Mouse (Mus musculus) neural tube, embryonic 12.5 days (tissue): ENCODE measurements around the gene Plch2. TPM values are rescaled to one million over a fixed set of nuclear protein-coding genes. Genes with fewer than 3 reads are reported as not detected.
A peak's percentile ranks its signal among the peaks of the same experiment; 100 is the strongest.

Source experiments
- ATAC-seq: fragments of 200-750 bp; cut with Nextera tagmentation; 2 replicates; pipeline ENCODE4 v1.8.0; 2017; ENCODE audit warnings: low read depth, mild to moderate bottlenecking, moderate TSS enrichment, moderate library complexity; ENCODE audit not compliant: low FRiP score
- H3K27ac ChIP-seq: fragments of 300-500 bp; sonication (generic); 2 replicates; pipeline ENCODE4 v1.5.1; 2016
- H3K27me3 ChIP-seq: fragments of 300-500 bp; sonication (generic); replicated peaks from 2 replicates; pipeline ENCODE4 v1.6.1; 2016; ENCODE audit warnings: mild to moderate bottlenecking
- H3K36me3 ChIP-seq: fragments of 300-500 bp; sonication (generic); 2 replicates; pipeline ENCODE4 v1.6.1; 2016; ENCODE audit warnings: mild to moderate bottlenecking
- H3K4me1 ChIP-seq: fragments of 300-500 bp; sonication (generic); 2 replicates; pipeline ENCODE4 v1.6.1; 2016
- H3K4me2 ChIP-seq: fragments of 300-500 bp; sonication (generic); replicated peaks from 2 replicates; pipeline ENCODE4 v1.6.1; 2016; ENCODE audit warnings: mild to moderate bottlenecking
- H3K4me3 ChIP-seq: fragments of 300-500 bp; sonication (generic); 2 replicates; pipeline ENCODE4 v1.5.1; 2016
- H3K9ac ChIP-seq: fragments of 300-500 bp; sonication (generic); 2 replicates; pipeline ENCODE4 v1.6.1; 2016; ENCODE audit warnings: mild to moderate bottlenecking
- H3K9me3 ChIP-seq: fragments of 300-500 bp; sonication (generic); 2 replicates; pipeline ENCODE4 v1.6.1; 2016; ENCODE audit warnings: mild to moderate bottlenecking
- WGBS: fragments of 180-500 bp; shearing (Covaris S2); methylation state at CpG from one replicate; pipeline ENCODE4 v1.1.7; 2016; 5-methylcytosine and 5-hydroxymethylcytosine counted together
- polyA plus RNA-seq: library from polyadenylated mRNA; unstranded; fragments of >200 nt; fragmentation: Nextera tagmentation; extraction: Ambion mirVana; gene quantifications from 2 replicates; pipeline ENCODE4 v1.2.1, GENCODE M21; 2016

The Plch2 gene
- polyA plus RNA-seq, 1 experiment from 2014 or later = 4.1 TPM

DNA sequence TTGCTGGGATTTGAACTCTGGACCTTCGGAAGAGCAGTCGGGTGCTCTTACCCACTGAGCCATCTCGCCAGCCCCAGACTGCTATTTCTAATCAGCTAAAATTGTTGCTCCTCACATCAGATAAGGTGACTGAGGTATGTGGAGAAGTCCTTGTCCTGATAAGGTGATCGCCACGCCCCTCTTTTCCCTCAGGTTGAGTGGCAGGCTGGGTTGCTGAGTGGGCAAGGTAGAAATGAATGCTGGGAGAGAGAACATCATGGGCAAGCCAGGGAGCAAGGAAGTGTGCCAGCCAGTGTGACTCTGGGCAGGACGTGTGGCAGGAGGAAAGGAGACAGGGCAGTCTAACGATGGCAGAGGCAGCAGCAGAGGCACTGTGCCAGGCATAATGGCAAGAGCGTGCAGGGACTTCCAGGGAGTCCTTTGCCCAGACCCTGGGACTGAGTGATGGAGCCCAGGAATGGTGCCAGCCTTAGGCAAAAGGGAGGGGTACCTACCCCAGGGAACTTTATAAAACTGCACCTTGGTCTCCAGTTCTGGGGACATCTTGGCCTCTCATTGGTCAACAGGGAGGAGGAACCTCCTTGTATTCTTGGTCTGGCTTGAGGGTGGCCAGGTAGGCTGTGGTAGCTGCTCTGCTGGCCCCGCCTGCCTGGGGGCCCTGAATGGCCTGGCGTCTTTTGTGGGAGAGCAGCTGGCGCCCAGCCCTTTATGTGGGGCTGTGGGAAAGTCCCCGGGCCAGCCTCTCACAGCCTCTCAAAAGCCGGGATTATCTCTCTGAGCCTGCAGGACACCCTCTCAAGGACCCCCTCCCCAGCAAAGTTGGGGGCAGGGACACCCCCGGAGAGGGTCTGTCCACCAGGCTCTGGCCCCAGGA, 108.3 kb downstream of the Plch2 start:
- peaks cover 56% of the 10 kb centered on the region for H3K4me1 ChIP-seq
- H3K27me3 ChIP-seq = peaks cover 15% of the 10 kb centered on the region; the same call in 1 of the 2 replicates
- H3K4me3 ChIP-seq = no peak overlapping the region

GRCm38 (mm10) chr4:154946319-154946718, 110.3 kb downstream of the Plch2 start:
- Histone ChIP-seq H3K4me2 (peak overlapping the region; percentile 63), H3K36me3 (no peaks in the 10 kb centered on the region), H3K27me3 (peaks cover 11% of the 10 kb centered on the region; the same call in 1 of the 2 replicates), H3K9me3 (no peaks in the 10 kb centered on the region), H3K9ac (peak overlapping the region; percentile 43; the same call in 1 of the 2 replicates), H3K4me1 (peaks cover 41% of the 10 kb centered on the region), H3K4me3 (peak overlapping the region; percentile 39), H3K27ac (no peak overlapping the region)
- peak; percentile 62 for ATAC-seq
- WGBS = 2% methylated on average over 8 of the region's 8 CpGs

More for the DNA sequence above, 108.3 kb downstream of the Plch2 start:
- H3K9me3 ChIP-seq = no peaks in the 10 kb centered on the region
- H3K27ac ChIP-seq = peak overlapping the region; percentile 77
- ATAC-seq = peak; percentile 51
- 42% methylated on average over 14 of the region's 14 CpGs for WGBS
- peak overlapping the region; percentile 42 for H3K4me2 ChIP-seq
- H3K9ac ChIP-seq = no peak overlapping the region
- no peaks in the 10 kb centered on the region for H3K36me3 ChIP-seq

- ATAC-seq = peak; percentile 46
- Histone ChIP-seq H3K4me2 (peak overlapping the region; percentile 0; the same call in 1 of the 2 replicates), H3K27me3 (no peaks in the 10 kb centered on the region), H3K4me1 (peaks cover 28% of the 10 kb centered on the region), H3K4me3 (no peak overlapping the region), H3K36me3 (no peaks in the 10 kb centered on the region), H3K9ac (no peak overlapping the region), H3K27ac (no peak overlapping the region), H3K9me3 (no peaks in the 10 kb centered on the region)
- 15% methylated on average over 2 of the region's 2 CpGs for WGBS
These were observed 112.4 kb downstream of the Plch2 start for GRCm38 (mm10) chr4:154944121-154944590.

DNA sequence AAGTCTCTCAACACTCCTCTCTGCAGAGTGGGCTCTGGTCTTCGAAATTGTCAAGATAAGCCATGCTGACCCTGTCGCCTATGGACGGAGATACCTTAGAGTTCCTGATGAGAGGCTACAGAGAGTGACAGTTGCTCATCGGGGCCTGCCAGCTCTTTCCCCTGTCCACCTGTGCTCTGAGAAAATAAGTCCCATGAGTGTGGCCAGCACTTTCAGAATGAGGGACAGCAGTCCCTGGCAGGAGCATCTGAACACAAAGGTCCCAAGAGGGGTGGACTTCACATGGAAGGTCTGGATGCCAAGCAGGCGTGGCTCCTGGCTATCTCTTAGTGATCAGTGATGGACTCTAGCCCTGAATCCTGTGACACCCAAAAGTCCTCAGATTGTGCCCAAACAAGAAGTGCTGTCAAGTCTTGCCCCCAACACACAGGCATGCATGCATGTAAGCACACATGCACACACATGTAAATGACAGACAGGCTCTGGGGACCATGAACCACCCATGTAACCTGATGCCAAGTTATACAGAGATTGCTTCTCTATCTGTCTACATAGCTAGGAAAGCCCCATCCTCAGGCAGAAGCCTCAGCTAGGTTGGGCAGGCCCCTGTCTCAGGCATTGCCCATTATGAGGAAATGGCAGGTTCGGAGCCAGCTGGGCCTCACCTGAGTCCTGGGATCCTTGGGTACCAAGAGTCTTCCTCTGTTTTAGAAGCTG, 113.1 kb downstream of the Plch2 start:
- Histone ChIP-seq H3K9ac (no peak overlapping the region), H3K36me3 (no peaks in the 10 kb centered on the region), H3K27me3 (no peaks in the 10 kb centered on the region), H3K9me3 (no peaks in the 10 kb centered on the region), H3K4me2 (peak overlapping the region; percentile 0; the same call in 1 of the 2 replicates), H3K4me3 (no peak overlapping the region), H3K4me1 (peaks cover 21% of the 10 kb centered on the region), H3K27ac (no peak overlapping the region)
- no peak for ATAC-seq
- WGBS = 89% methylated on average over 6 of the region's 6 CpGs

DNA sequence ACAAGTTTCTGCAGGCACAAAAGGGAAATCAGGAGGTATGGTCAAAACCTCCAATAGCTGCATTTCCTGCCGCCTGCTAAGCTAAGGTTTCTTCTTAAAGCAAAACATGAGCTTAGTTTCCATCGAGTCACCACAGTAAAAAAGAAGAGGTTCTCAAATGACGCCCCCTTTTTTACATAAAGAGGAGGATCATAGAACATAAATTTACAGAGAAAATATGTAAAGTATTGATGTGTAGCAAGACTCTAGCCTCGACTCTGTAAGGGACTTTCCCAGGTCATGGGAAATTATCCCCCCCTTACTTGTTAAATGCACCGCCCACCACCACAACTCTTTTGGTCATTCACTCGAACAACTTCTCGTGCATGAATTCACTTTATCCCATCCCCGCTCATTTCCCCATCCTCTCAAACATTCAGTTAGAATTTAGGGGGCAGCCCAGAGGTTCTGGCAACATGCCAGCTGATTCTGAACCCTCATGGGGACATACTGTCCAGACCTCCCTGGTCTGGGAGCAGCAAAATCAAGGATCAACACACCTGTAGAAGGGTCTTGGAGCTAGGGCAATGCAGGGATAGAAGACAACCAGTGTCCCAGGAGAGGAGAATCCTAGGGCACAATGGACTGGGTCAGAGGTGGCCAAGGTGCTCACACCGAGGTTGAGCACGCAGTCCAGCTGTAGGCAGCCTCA, 113.8 kb downstream of the Plch2 start:
- Histone ChIP-seq H3K27me3 (no peaks in the 10 kb centered on the region), H3K4me3 (no peak overlapping the region), H3K27ac (no peak overlapping the region), H3K4me2 (no peak overlapping the region), H3K4me1 (peaks cover 17% of the 10 kb centered on the region), H3K9ac (no peak overlapping the region), H3K9me3 (no peaks in the 10 kb centered on the region), H3K36me3 (no peaks in the 10 kb centered on the region)
- 87% methylated on average over 10 of the region's 10 CpGs for WGBS
- ATAC-seq = no peak

- H3K9me3 ChIP-seq = no peaks in the 10 kb centered on the region
- H3K9ac ChIP-seq = no peak overlapping the region
- H3K27ac ChIP-seq = no peak overlapping the region
- H3K27me3 ChIP-seq = no peaks in the 10 kb centered on the region
- no peak overlapping the region for H3K4me2 ChIP-seq
- H3K4me3 ChIP-seq = no peak overlapping the region
- ATAC-seq = no peak
- 95% methylated on average over 5 of the region's 5 CpGs for WGBS
- peaks cover 17% of the 10 kb centered on the region for H3K4me1 ChIP-seq
- H3K36me3 ChIP-seq = no peaks in the 10 kb centered on the region
These were observed 114.8 kb downstream of the Plch2 start for GRCm38 (mm10) chr4:154941831-154942230.

DNA sequence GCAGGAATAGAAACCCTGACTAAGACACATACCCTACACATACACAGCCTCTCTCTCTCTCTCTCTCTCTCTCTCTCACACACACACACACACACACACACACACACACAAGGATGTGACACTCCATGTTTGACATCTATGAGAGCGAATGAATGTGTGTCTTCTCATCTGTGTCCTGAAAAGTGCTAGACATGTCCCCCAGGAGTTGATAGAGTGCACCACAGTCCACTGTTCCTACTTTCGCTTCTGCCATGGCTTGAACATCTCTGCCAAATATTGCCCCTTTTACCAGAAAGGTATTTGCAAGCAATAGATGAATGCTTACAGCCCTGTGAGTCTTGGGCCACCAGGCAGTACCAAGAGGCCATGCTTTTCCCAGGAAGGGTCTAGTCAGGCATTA, 116.4 kb downstream of the Plch2 start:
- no peaks in the 10 kb centered on the region for H3K27me3 ChIP-seq
- H3K27ac ChIP-seq = no peak overlapping the region
- no peak overlapping the region for H3K4me2 ChIP-seq
- WGBS = 91% methylated on average over 2 of the region's 2 CpGs
- H3K9me3 ChIP-seq = no peaks in the 10 kb centered on the region
- no peak overlapping the region for H3K9ac ChIP-seq
- ATAC-seq = no peak
- no peak overlapping the region for H3K4me3 ChIP-seq
- peaks cover 3% of the 10 kb centered on the region for H3K4me1 ChIP-seq
- H3K36me3 ChIP-seq = no peaks in the 10 kb centered on the region

- Histone ChIP-seq H3K9ac (no peak overlapping the region), H3K9me3 (no peaks in the 10 kb centered on the region), H3K27me3 (no peaks in the 10 kb centered on the region), H3K4me1 (no peaks in the 10 kb centered on the region), H3K27ac (no peak overlapping the region), H3K4me2 (no peak overlapping the region), H3K4me3 (no peak overlapping the region), H3K36me3 (no peaks in the 10 kb centered on the region)
- WGBS = 78% methylated on average over 1 of the region's 1 CpGs
- no peak for ATAC-seq
These were observed 118.8 kb downstream of the Plch2 start for GRCm38 (mm10) chr4:154937746-154938145.

GRCm38 (mm10) chr4:154936542-154937255, 119.9 kb downstream of the Plch2 start:
- ATAC-seq = no peak
- Histone ChIP-seq H3K9ac (no peak overlapping the region), H3K27me3 (no peaks in the 10 kb centered on the region), H3K27ac (no peak overlapping the region), H3K4me2 (no peak overlapping the region), H3K4me3 (no peak overlapping the region), H3K36me3 (no peaks in the 10 kb centered on the region), H3K4me1 (no peaks in the 10 kb centered on the region), H3K9me3 (no peaks in the 10 kb centered on the region)
- 67% methylated on average over 8 of the region's 8 CpGs for WGBS

DNA sequence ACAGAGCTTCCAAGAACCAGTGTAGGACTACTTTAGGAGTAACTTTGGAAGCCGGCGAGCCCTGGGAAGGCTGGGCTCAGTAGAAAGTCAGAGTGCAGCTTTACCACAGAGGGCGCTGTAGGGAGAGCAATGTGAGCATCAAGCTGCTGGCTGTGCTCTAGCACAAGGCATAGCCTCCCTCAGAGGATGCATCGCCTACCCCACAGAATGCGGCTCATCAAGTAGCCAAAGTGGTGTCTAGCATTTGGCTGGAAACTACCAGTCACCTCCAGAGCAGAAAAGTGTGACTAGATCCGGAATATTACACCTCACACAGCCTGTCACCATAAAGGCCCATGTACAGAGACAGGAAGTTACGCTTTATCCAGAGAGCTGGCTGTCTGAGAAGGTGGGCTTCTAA, 120.8 kb downstream of the Plch2 start:
- Histone ChIP-seq H3K27ac (no peak overlapping the region), H3K4me2 (no peak overlapping the region), H3K36me3 (no peaks in the 10 kb centered on the region), H3K9ac (no peak overlapping the region), H3K27me3 (no peaks in the 10 kb centered on the region), H3K4me1 (no peaks in the 10 kb centered on the region), H3K9me3 (no peaks in the 10 kb centered on the region), H3K4me3 (no peak overlapping the region)
- WGBS = 79% methylated on average over 7 of the region's 7 CpGs
- ATAC-seq = no peak

DNA sequence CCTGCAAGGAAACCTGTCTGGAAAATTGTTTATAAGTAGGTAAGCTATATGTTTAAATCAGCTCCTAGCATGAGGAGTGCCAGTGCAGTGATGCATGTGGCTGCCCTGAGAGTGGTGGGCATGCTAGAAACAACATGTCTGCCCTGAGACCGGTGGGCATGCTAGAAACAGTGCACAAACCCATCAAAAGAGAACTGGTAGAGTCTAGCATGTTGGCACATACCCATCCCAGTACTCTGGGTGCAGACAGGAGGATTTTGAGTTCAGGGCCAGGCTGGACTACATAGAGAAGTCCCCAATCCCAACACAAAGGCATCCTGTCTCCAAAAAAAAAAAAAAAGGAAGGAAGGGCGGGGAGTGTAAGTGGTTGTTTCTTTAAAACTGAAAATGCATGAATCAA, 121.8 kb downstream of the Plch2 start:
- Histone ChIP-seq H3K4me2 (no peak overlapping the region), H3K4me3 (no peak overlapping the region), H3K27me3 (no peaks in the 10 kb centered on the region), H3K27ac (no peak overlapping the region), H3K36me3 (no peaks in the 10 kb centered on the region), H3K4me1 (no peaks in the 10 kb centered on the region), H3K9ac (no peak overlapping the region), H3K9me3 (no peaks in the 10 kb centered on the region)
- WGBS = 96% methylated on average over 2 of the region's 2 CpGs
- ATAC-seq = no peak
